Mouse (Mus musculus): Measurements from ENCODE around the gene Rnf207. TPM values are rescaled to one million over a fixed set of nuclear protein-coding genes. Genes with fewer than 3 reads are reported as not detected.
A peak's percentile ranks its signal among the peaks of the same experiment; 100 is the strongest.

The Rnf207 gene
- polyA plus RNA-seq, 1 experiment: 0.22 TPM

- Histone ChIP-seq H3K36me3 (ENCODE audit: control insufficient read depth, insufficient read depth, low read length) (no peaks in the 10 kb centered on the region; the same call in none of the 2 replicates), H3K27ac (ENCODE audit: control insufficient read depth, insufficient read depth, low read depth, low read length) (no peak overlapping the region), H3K4me3 (ENCODE audit: control insufficient read depth, low read depth, low read length) (no peak overlapping the region), H3K4me1 (ENCODE audit: control insufficient read depth, insufficient read depth, low read length) (no peaks in the 10 kb centered on the region), H3K27me3 (ENCODE audit: control insufficient read depth, insufficient read depth, low read length) (no peaks in the 10 kb centered on the region)
- TF ChIP-seq POLR2A (IDR thresholded peaks at IDR 0.05; ENCODE audit: control insufficient read depth, low read depth, low read length): no peak
- no peak for TF ChIP-seq CTCF (IDR thresholded peaks at IDR 0.05; ENCODE audit: control insufficient read depth, insufficient read depth, insufficient replicate concordance, low read depth, low read length)
These were observed 53.0 kb downstream of the Rnf207 start for GRCm38 (mm10) chr4:152265791-152266190.

GRCm38 (mm10) chr4:152264867-152265568 is 53.8 kb downstream of the Rnf207 start:
- no peak overlapping the region for H3K4me3 ChIP-seq (ENCODE audit: control insufficient read depth, low read depth, low read length)
- H3K4me1 ChIP-seq (ENCODE audit: control insufficient read depth, insufficient read depth, low read length): no peaks in the 10 kb centered on the region
- H3K27ac ChIP-seq (ENCODE audit: control insufficient read depth, insufficient read depth, low read depth, low read length): no peak overlapping the region
- no peaks in the 10 kb centered on the region; the same call in none of the 2 replicates for H3K36me3 ChIP-seq (ENCODE audit: control insufficient read depth, insufficient read depth, low read length)
- TF ChIP-seq POLR2A (IDR thresholded peaks at IDR 0.05; ENCODE audit: control insufficient read depth, low read depth, low read length) (no peak), CTCF (IDR thresholded peaks at IDR 0.05; ENCODE audit: control insufficient read depth, insufficient read depth, insufficient replicate concordance, low read depth, low read length) (no peak)
- no peaks in the 10 kb centered on the region for H3K27me3 ChIP-seq (ENCODE audit: control insufficient read depth, insufficient read depth, low read length)

- H3K27ac ChIP-seq (ENCODE audit: control insufficient read depth, insufficient read depth, low read depth, low read length): no peak overlapping the region
These were observed 54.6 kb downstream of the Rnf207 start for GRCm38 (mm10) chr4:152264177-152264530.

GRCm38 (mm10) chr4:152263512-152264176 is 55.1 kb downstream of the Rnf207 start:
- no peak for TF ChIP-seq CTCF (IDR thresholded peaks at IDR 0.05; ENCODE audit: control insufficient read depth, insufficient read depth, insufficient replicate concordance, low read depth, low read length)
- no peak for TF ChIP-seq POLR2A (IDR thresholded peaks at IDR 0.05; ENCODE audit: control insufficient read depth, low read depth, low read length)
- no peaks in the 10 kb centered on the region for H3K4me1 ChIP-seq (ENCODE audit: control insufficient read depth, insufficient read depth, low read length)
- no peaks in the 10 kb centered on the region; the same call in none of the 2 replicates for H3K36me3 ChIP-seq (ENCODE audit: control insufficient read depth, insufficient read depth, low read length)
- H3K4me3 ChIP-seq (ENCODE audit: control insufficient read depth, low read depth, low read length): no peak overlapping the region
- H3K27me3 ChIP-seq (ENCODE audit: control insufficient read depth, insufficient read depth, low read length): no peaks in the 10 kb centered on the region
- no peak overlapping the region for H3K27ac ChIP-seq (ENCODE audit: control insufficient read depth, insufficient read depth, low read depth, low read length)

More at GRCm38 (mm10) chr4:152264177-152264530, 54.6 kb downstream of the Rnf207 start:
- Histone ChIP-seq H3K4me3 (ENCODE audit: control insufficient read depth, low read depth, low read length) (no peak overlapping the region), H3K27me3 (ENCODE audit: control insufficient read depth, insufficient read depth, low read length) (no peaks in the 10 kb centered on the region), H3K36me3 (ENCODE audit: control insufficient read depth, insufficient read depth, low read length) (no peaks in the 10 kb centered on the region; the same call in none of the 2 replicates), H3K4me1 (ENCODE audit: control insufficient read depth, insufficient read depth, low read length) (no peaks in the 10 kb centered on the region)
- TF ChIP-seq CTCF (IDR thresholded peaks at IDR 0.05; ENCODE audit: control insufficient read depth, insufficient read depth, insufficient replicate concordance, low read depth, low read length) (0 out of 2 replicates have a peak, but pooled peaks have one; percentile 12), POLR2A (IDR thresholded peaks at IDR 0.05; ENCODE audit: control insufficient read depth, low read depth, low read length) (no peak)

- H3K27ac ChIP-seq (ENCODE audit: control insufficient read depth, insufficient read depth, low read depth, low read length): no peak overlapping the region
- no peaks in the 10 kb centered on the region for H3K4me1 ChIP-seq (ENCODE audit: control insufficient read depth, insufficient read depth, low read length)
- TF ChIP-seq CTCF (IDR thresholded peaks at IDR 0.05; ENCODE audit: control insufficient read depth, insufficient read depth, insufficient replicate concordance, low read depth, low read length): no peak
- no peak for TF ChIP-seq POLR2A (IDR thresholded peaks at IDR 0.05; ENCODE audit: control insufficient read depth, low read depth, low read length)
These were observed 55.7 kb downstream of the Rnf207 start for GRCm38 (mm10) chr4:152263089-152263488.

GRCm38 (mm10) chr4:152262187-152262586 is 56.6 kb downstream of the Rnf207 start:
- no peaks in the 10 kb centered on the region for H3K27me3 ChIP-seq (ENCODE audit: control insufficient read depth, insufficient read depth, low read length)
- H3K4me3 ChIP-seq (ENCODE audit: control insufficient read depth, low read depth, low read length): no peak overlapping the region
- TF ChIP-seq CTCF (IDR thresholded peaks at IDR 0.05; ENCODE audit: control insufficient read depth, insufficient read depth, insufficient replicate concordance, low read depth, low read length) (no peak), POLR2A (IDR thresholded peaks at IDR 0.05; ENCODE audit: control insufficient read depth, low read depth, low read length) (no peak)
- H3K36me3 ChIP-seq (ENCODE audit: control insufficient read depth, insufficient read depth, low read length): no peaks in the 10 kb centered on the region; the same call in none of the 2 replicates
- H3K4me1 ChIP-seq (ENCODE audit: control insufficient read depth, insufficient read depth, low read length): no peaks in the 10 kb centered on the region; the same call in 1 of the 2 replicates
- H3K27ac ChIP-seq (ENCODE audit: control insufficient read depth, insufficient read depth, low read depth, low read length): no peak overlapping the region

More at GRCm38 (mm10) chr4:152263089-152263488, 55.7 kb downstream of the Rnf207 start:
- no peaks in the 10 kb centered on the region for H3K27me3 ChIP-seq (ENCODE audit: control insufficient read depth, insufficient read depth, low read length)
- no peak overlapping the region for H3K4me3 ChIP-seq (ENCODE audit: control insufficient read depth, low read depth, low read length)
- H3K36me3 ChIP-seq (ENCODE audit: control insufficient read depth, insufficient read depth, low read length): no peaks in the 10 kb centered on the region; the same call in none of the 2 replicates

- H3K27me3 ChIP-seq (ENCODE audit: control insufficient read depth, insufficient read depth, low read length): no peaks in the 10 kb centered on the region
- no peaks in the 10 kb centered on the region; the same call in 1 of the 2 replicates for H3K4me1 ChIP-seq (ENCODE audit: control insufficient read depth, insufficient read depth, low read length)
- H3K27ac ChIP-seq (ENCODE audit: control insufficient read depth, insufficient read depth, low read depth, low read length): no peak overlapping the region
- TF ChIP-seq CTCF (IDR thresholded peaks at IDR 0.05; ENCODE audit: control insufficient read depth, insufficient read depth, insufficient replicate concordance, low read depth, low read length) (no peak), POLR2A (IDR thresholded peaks at IDR 0.05; ENCODE audit: control insufficient read depth, low read depth, low read length) (no peak)
- H3K36me3 ChIP-seq (ENCODE audit: control insufficient read depth, insufficient read depth, low read length): peaks cover under 1% of the 10 kb centered on the region
- H3K4me3 ChIP-seq (ENCODE audit: control insufficient read depth, low read depth, low read length): no peak overlapping the region
These were observed 58.3 kb downstream of the Rnf207 start for GRCm38 (mm10) chr4:152260451-152260850.
